Mouse (Mus musculus): ENCODE measurements around the gene Dok5.

GRCm38 (mm10) chr2:170802984-170803383 lies 71.4 kb downstream of the Dok5 start:
- TF ChIP-seq MAFK (IDR thresholded peaks at IDR 0.05; ENCODE audit: borderline replicate concordance, low read depth, low read length) (no peak), POLR2A (IDR thresholded peaks at IDR 0.05; ENCODE audit: control insufficient read depth in 1 of 2, insufficient read depth in 1 of 2, low read depth in 1 of 2, low read length in 2 of 2, poor library complexity in 1 of 2) (no peak), CTCF (IDR thresholded peaks at IDR 0.05 in 2 of 3, conservative IDR thresholded peaks at IDR 0.05 in 1 of 3; ENCODE audit: control insufficient read depth in 1 of 3, insufficient read depth in 1 of 3, low read depth in 2 of 3, low read length in 3 of 3, poor library complexity in 1 of 3, severe bottlenecking in 1 of 3) (no peak)
